Mouse (Mus musculus): ENCODE measurements at regions not wholly inside any gene's neighbourhood (a gene's known extent, or its start where the extent isn't known, plus 50 kb on each side); places are given as distances from the start of the nearest gene placed in this dataset.

DNA sequence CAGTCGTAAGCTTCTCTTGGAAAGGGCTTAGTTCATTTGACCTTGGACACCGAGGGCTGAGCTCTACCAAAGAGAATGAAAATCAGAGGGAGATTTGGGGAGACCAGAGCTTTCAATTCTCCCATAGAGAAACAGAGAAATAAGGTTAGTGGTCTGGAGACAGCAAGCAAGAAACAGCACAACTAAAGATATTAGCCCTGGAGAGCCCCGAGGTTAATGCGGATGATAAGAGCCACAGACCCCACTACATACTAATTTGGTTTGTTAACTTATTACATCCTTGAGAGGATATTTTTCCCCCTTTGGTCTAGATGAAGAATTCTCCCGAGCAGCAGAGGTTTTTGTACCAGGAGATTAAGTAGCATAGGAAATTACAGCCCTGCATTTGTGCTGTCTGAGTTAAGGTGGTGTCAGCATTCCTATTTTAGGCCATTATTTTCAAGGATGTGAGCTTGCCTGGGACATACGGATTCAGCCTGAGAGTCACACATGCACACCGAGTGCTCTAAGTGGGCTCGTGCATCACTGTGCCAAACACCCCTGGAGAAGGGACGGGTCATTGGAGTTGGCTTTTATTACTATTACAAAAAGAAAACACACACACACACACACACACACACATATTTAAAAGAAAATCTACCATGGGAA lies 147.4 kb upstream of the C9orf72 start:
- no peaks in the 10 kb centered on the region for H3K4me1 ChIP-seq
- no peaks in the 10 kb centered on the region; the same call in 1 of the 2 replicates for H3K9me3 ChIP-seq
- H3K27me3 ChIP-seq, result no peaks in the 10 kb centered on the region
- WGBS, result 59% methylated on average over 9 of the region's 9 CpGs
- H3K9ac ChIP-seq, result no peak overlapping the region
- H3K4me2 ChIP-seq, result no peak overlapping the region
- no peak overlapping the region for H3K4me3 ChIP-seq
- ATAC-seq (ENCODE audit: borderline replicate concordance, extremely low read depth, low FRiP score, low TSS enrichment), result no peak
- no peak overlapping the region for H3K27ac ChIP-seq
- no peaks in the 10 kb centered on the region for H3K36me3 ChIP-seq

DNA sequence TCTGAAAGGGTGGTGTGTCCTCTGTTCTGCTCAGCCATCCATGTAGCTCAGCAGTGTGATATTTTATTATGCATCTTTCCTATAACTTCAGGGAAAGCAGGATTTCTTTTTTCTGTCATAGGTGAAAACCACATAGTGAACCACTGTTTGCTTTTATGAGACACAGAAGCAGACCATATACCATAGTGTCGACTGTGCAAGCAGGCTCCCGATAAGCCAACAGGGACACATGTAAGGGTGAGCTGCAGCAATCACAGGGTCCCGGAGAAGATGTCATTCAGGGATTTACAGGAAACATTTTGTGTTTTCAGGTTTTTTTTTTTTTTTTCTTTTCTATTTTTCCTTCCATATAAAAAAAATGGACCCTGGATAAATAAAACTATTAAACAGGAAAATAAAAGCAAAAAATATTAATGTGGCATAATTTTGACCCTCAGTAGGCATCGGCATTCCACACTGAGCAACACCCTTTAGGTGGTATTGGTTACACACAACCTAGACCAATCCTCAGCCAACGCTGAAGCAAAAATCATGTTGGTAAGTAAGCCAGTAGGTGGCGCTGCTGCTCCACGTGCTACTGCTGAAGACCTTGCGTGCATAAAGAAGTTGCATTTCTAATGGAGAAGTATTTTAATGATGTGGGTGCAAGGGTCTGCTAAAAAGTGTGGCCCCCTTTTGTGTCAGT lies 146.7 kb upstream of the C9orf72 start:
- Histone ChIP-seq H3K9ac (no peak overlapping the region), H3K4me1 (no peaks in the 10 kb centered on the region), H3K4me3 (no peak overlapping the region), H3K9me3 (no peaks in the 10 kb centered on the region; the same call in 1 of the 2 replicates), H3K4me2 (no peak overlapping the region), H3K27me3 (no peaks in the 10 kb centered on the region), H3K27ac (no peak overlapping the region), H3K36me3 (no peaks in the 10 kb centered on the region)
- WGBS, result 25% methylated on average over 8 of the region's 8 CpGs
- peak; percentile 46; the same call in 1 of the 2 replicates for ATAC-seq (ENCODE audit: borderline replicate concordance, extremely low read depth, low FRiP score, low TSS enrichment)

DNA sequence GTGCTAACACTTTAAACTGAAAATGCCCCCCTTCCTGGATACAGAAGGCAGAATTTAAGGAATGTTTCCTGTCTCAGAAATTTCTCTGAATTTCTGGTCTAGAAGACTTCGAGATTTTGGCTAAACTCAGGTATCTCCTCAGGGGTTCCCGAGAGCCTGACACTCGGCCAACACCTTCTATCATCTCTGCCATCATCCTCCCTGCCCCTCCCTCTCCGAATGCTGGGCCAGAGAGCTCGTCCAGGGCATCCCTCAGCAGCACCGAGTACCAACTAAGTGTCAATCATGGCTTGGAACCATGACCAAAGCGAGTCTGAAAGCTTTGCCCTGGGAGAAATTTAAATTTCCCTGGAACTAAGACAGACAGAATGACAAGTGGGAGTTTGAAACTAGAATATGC lies 138.2 kb upstream of the C9orf72 start:
- Histone ChIP-seq H3K27me3 (no peaks in the 10 kb centered on the region), H3K27ac (no peak overlapping the region), H3K36me3 (no peaks in the 10 kb centered on the region), H3K4me2 (no peak overlapping the region), H3K4me1 (no peaks in the 10 kb centered on the region), H3K9me3 (no peaks in the 10 kb centered on the region), H3K9ac (no peak overlapping the region), H3K4me3 (no peak overlapping the region)
- 66% methylated on average over 7 of the region's 7 CpGs for WGBS
- no peak for ATAC-seq (ENCODE audit: borderline replicate concordance, extremely low read depth, low FRiP score, low TSS enrichment)

DNA sequence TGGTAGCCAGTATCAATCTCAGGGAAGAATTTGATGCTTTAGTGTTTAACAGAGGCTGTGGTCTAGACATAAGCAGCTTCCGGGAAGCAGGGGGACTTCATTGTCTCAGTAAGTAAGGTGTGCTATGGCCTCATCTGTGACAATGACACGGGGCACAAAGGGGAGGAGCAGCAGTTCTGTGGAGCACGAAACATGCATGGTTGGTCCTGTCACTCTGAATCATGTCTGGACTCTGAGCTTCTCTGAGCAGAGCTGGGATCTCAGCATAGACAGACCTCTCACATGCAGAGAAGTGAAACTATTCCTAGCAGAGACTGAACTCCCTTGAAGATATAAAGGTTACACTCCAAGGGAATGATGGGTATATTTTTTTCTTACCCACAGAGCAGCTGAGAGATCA lies 136.2 kb upstream of the C9orf72 start:
- Histone ChIP-seq H3K9me3 (no peaks in the 10 kb centered on the region), H3K4me1 (no peaks in the 10 kb centered on the region), H3K27ac (no peak overlapping the region), H3K4me2 (no peak overlapping the region), H3K4me3 (no peak overlapping the region), H3K27me3 (no peaks in the 10 kb centered on the region), H3K36me3 (no peaks in the 10 kb centered on the region), H3K9ac (no peak overlapping the region)
- WGBS, result 83% methylated on average over 3 of the region's 3 CpGs
- ATAC-seq (ENCODE audit: borderline replicate concordance, extremely low read depth, low FRiP score, low TSS enrichment), result no peak

DNA sequence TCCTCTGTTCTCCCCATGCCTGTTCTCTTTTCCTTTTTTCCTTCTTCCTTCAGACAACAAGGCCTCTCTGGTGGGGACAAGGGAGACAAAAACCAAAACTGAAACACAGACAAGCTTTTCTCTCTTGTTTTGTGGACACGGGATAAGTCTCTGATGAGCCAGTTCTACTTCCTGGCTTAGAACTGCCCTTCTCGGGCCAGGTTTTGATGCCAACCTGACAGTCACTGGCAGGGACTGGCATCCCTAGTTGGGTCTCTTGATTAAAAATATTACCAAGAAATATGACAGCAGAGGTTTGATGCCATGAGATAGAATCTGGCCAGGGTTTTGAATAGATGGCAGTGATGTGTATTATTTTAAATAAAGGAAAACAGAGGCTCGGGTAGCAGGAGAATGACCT lies 133.4 kb upstream of the C9orf72 start:
- Histone ChIP-seq H3K4me3 (no peak overlapping the region), H3K27ac (no peak overlapping the region), H3K9ac (no peak overlapping the region), H3K27me3 (no peaks in the 10 kb centered on the region), H3K4me2 (no peak overlapping the region), H3K4me1 (no peaks in the 10 kb centered on the region), H3K9me3 (no peaks in the 10 kb centered on the region), H3K36me3 (no peaks in the 10 kb centered on the region)
- 73% methylated on average over 3 of the region's 3 CpGs for WGBS
- no peak for ATAC-seq (ENCODE audit: borderline replicate concordance, extremely low read depth, low FRiP score, low TSS enrichment)

DNA sequence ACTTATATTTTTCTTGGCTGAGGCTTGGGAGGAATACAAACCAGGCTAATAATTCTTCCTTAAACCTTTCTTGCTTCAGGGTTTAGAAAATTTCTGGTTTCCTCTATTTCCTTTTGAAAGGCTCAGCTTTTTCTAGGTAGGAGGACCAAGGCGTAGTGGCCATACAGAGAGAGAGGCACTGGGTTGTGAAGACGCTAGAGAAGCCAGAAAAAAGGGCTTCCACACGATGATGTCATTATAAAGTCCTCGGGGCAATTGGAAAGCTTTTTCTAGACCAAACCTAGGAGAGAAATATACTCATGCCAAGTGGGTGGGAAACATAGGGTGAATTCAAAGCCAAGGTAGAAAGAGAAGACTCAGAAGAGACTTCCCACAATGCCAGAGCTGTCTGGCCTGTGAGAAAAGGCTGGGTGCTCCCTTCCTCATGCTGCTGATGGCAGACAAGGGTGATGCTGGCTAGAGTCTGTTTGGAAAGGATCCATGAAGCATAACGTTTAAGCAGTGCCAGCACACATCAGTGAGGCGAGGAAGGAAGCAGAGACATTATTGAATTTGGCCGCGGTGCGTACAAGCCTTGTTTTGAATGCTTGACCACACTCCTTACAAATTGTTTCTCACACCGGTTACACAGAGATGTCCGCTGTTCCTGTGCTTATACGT lies 131.1 kb upstream of the C9orf72 start:
- no peak overlapping the region for H3K9ac ChIP-seq
- no peaks in the 10 kb centered on the region for H3K27me3 ChIP-seq
- H3K27ac ChIP-seq, result no peak overlapping the region
- no peaks in the 10 kb centered on the region for H3K9me3 ChIP-seq
- H3K4me1 ChIP-seq, result no peaks in the 10 kb centered on the region
- ATAC-seq (ENCODE audit: borderline replicate concordance, extremely low read depth, low FRiP score, low TSS enrichment), result no peak
- 78% methylated on average over 12 of the region's 12 CpGs for WGBS
- no peak overlapping the region for H3K4me3 ChIP-seq
- no peaks in the 10 kb centered on the region for H3K36me3 ChIP-seq
- H3K4me2 ChIP-seq, result no peak overlapping the region

DNA sequence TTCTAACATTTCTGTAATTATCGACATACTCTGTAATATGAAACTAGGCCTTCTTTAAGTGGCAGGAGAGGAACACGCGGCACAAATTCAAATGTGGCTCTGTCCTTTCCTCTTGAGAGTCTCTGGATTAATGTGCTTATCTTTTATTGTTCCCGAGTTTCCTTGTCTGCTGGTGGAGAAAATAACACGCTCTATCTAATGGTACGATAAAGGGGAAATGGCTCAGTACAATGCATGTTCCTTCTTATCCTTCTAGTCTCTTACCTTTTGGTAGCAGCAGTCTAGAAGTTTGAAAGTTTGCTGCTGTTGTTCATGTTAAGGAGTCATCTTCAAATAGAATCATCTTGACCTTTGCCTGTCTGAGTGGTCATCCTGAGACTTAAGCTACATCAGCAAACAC lies 130.1 kb upstream of the C9orf72 start:
- no peak overlapping the region for H3K27ac ChIP-seq
- ATAC-seq (ENCODE audit: borderline replicate concordance, extremely low read depth, low FRiP score, low TSS enrichment), result no peak
- no peaks in the 10 kb centered on the region for H3K36me3 ChIP-seq
- H3K4me3 ChIP-seq, result no peak overlapping the region
- H3K9ac ChIP-seq, result no peak overlapping the region
- H3K27me3 ChIP-seq, result no peaks in the 10 kb centered on the region
- H3K4me1 ChIP-seq, result no peaks in the 10 kb centered on the region
- 75% methylated on average over 6 of the region's 6 CpGs for WGBS
- H3K9me3 ChIP-seq, result no peaks in the 10 kb centered on the region
- H3K4me2 ChIP-seq, result no peak overlapping the region

DNA sequence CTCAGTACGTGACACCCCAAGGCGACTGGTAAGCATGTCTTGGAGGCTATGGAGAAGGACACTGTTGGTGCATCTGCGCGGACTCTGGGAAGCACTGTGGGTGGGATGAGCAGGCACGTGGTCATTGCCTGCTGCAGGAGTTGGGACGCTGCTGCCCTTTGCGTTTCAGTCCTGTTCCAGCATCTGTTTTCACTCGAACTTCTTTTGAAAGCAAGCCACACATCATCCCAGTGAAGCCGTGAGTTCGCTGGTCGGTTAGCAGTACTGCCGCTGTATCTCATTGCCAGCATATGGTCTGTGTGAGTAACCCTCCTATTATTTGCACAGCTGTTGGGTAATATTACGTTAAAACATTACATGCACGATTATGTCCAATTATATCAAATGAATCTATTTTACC lies 128.1 kb upstream of the C9orf72 start:
- no peaks in the 10 kb centered on the region for H3K27me3 ChIP-seq
- H3K36me3 ChIP-seq, result no peaks in the 10 kb centered on the region
- H3K27ac ChIP-seq, result no peak overlapping the region
- H3K4me3 ChIP-seq, result no peak overlapping the region
- no peaks in the 10 kb centered on the region for H3K9me3 ChIP-seq
- peak; percentile 73; the same call in 1 of the 2 replicates for ATAC-seq (ENCODE audit: borderline replicate concordance, extremely low read depth, low FRiP score, low TSS enrichment)
- H3K4me1 ChIP-seq, result no peaks in the 10 kb centered on the region
- no peak overlapping the region for H3K4me2 ChIP-seq
- WGBS, result 41% methylated on average over 14 of the region's 14 CpGs
- H3K9ac ChIP-seq, result no peak overlapping the region

DNA sequence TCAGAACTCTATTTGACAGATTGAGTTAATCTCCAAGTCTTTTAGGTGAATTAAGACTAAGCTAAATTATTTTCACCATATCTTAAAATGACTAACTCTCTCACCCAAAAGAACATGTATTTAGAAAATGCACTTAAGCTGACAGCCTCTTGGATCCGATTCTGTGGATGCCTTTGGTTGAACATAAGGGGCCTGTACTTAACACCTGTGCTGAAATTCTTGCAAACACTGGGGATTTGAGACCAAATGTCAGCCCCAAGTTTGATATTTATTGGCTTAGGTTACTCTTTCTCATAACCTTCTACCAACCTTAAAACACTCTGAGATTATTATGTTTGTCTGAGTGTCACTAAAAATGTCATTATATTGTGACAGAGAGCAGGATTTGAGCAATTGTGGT lies 126.6 kb upstream of the C9orf72 start:
- Histone ChIP-seq H3K36me3 (no peaks in the 10 kb centered on the region), H3K9me3 (no peaks in the 10 kb centered on the region), H3K4me2 (no peak overlapping the region), H3K9ac (no peak overlapping the region), H3K27ac (no peak overlapping the region), H3K4me1 (no peaks in the 10 kb centered on the region), H3K4me3 (no peak overlapping the region), H3K27me3 (no peaks in the 10 kb centered on the region)
- no peak for ATAC-seq (ENCODE audit: borderline replicate concordance, extremely low read depth, low FRiP score, low TSS enrichment)
- 33% methylated on average over 1 of the region's 1 CpGs for WGBS

DNA sequence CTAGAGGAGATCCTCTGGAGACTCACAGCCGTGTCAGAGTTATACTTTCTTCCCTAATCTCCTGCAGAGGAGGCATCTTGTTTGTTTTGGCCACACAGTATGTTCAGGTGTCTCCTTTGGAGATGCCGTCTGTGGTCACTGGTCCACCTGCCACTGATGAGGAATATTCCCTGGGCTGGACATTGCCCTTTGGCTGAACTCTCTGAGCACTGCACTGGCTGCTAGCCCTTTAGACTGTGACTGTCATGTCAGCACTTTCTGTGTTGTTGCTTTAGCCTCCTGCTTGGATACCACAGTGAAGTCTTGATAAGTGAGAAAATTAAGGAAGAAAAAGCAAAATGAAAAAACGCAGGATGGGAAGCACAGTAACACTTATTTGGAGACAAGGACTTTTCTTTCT lies 124.5 kb upstream of the C9orf72 start:
- 58% methylated on average over 3 of the region's 3 CpGs for WGBS

DNA sequence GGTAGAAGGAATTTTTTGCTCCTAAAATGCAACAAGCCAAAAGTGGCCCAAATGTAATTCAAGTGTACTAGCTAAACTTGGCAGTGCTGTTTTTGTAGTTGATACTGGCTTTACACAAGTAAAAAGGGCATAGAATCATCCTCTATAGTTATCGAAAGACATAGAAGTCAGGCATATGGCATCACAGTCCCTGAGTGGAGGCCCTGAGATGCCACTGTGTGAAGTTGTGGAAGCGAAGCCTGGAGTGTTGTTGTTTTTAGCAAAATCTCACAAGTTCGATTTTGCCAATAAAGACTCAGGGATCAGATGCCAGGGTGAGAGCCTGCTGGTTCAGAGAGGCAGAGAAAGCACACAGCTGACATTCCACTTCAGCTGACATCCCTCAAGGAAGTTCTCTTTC lies 121.6 kb upstream of the C9orf72 start:
- Histone ChIP-seq H3K4me1 (no peaks in the 10 kb centered on the region), H3K4me3 (no peak overlapping the region), H3K27me3 (no peaks in the 10 kb centered on the region), H3K9me3 (no peaks in the 10 kb centered on the region), H3K9ac (no peak overlapping the region), H3K27ac (no peak overlapping the region), H3K36me3 (no peaks in the 10 kb centered on the region), H3K4me2 (no peak overlapping the region)
- no peak for ATAC-seq (ENCODE audit: borderline replicate concordance, extremely low read depth, low FRiP score, low TSS enrichment)
- 77% methylated on average over 3 of the region's 3 CpGs for WGBS

More for the DNA sequence above, 124.5 kb upstream of the C9orf72 start:
- H3K4me1 ChIP-seq, result no peaks in the 10 kb centered on the region
- ATAC-seq (ENCODE audit: borderline replicate concordance, extremely low read depth, low FRiP score, low TSS enrichment), result no peak
- no peak overlapping the region for H3K4me2 ChIP-seq
- H3K4me3 ChIP-seq, result no peak overlapping the region
- H3K9me3 ChIP-seq, result no peaks in the 10 kb centered on the region
- H3K27ac ChIP-seq, result no peak overlapping the region
- H3K36me3 ChIP-seq, result no peaks in the 10 kb centered on the region
- no peaks in the 10 kb centered on the region for H3K27me3 ChIP-seq
- no peak overlapping the region for H3K9ac ChIP-seq

DNA sequence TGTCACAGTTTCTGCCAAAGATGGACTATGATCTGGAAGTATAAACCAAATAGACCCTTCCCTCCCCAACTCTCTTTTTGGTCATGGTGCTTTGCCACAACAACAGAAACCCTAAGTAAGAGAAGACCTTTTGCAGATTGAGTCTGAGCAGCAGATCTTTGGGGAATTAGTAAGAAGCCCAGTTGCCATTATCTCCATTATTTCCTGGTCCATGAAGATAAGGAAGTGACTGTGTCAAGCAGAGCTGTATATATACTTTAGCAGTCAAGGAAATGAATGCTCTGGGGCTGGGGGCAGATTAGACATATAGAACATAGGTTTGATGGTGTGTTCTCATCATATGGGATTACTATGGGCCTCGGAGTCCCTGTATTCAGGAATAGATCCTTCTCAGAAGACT lies 117.8 kb upstream of the C9orf72 start:
- H3K27ac ChIP-seq, result no peak overlapping the region
- whole genome bisulfite sequencing, result 78% methylated on average over 1 of the region's 1 CpGs
- H3K9me3 ChIP-seq, result no peaks in the 10 kb centered on the region
- H3K4me2 ChIP-seq, result no peak overlapping the region
- no peaks in the 10 kb centered on the region for H3K4me1 ChIP-seq
- H3K4me3 ChIP-seq, result no peak overlapping the region
- H3K27me3 ChIP-seq, result no peaks in the 10 kb centered on the region
- ATAC-seq (ENCODE audit: borderline replicate concordance, extremely low read depth, low FRiP score, low TSS enrichment), result no peak
- no peak overlapping the region for H3K9ac ChIP-seq
- no peaks in the 10 kb centered on the region for H3K36me3 ChIP-seq
